In the genomic region with DNA sequence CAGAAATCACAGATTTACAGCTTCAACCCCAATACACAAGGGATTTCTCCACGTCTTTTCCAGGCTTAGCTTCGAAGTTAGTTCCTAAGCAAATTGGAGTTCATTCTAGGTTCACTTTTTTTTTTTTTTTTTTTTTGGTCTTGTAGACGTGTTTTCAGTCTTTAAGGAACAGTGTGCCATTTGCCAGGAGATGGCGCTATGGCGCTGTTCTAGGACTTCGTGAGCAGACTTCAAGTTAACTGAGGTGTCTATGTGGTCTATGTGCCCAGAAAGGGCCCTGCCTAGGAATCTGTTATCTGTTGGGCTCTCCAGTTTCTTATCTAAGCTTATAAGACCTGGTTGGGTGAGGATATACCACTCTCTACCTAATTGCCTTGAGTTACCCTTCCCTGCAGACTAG, we compare ENCODE assay signal across 9 mouse cellular contexts. TPM values are rescaled to one million over a fixed set of nuclear protein-coding genes. Genes with fewer than 3 reads are reported as not detected.
DNase-seq lines count a peak whose midpoint lies in the region; ATAC-seq and TF ChIP-seq lines count a peak whose summit lies in the region.
"Had no signal": no experiment of that assay in that cellular context is flagged by ENCODE, and none has a peak within 500 bp of the region (broad histone marks: within the 10 kb centered on the region; RNA-seq: fewer than 3 reads in every experiment).

No protein-coding gene starts in this region.

- intact Hi-C loops in gastrocnemius, adult 2 months (cut with DNase I): loop anchor here (1.0 to 5.0 kb wide), 3 partner anchors 40 to 301 kb away; partner anchors contain the start of gene Cyp27a1
- intact Hi-C loops in left cerebral cortex, postnatal 10 days (cut with DNase I): no loop called here

- no peaks in the 10 kb centered on the region for H3K36me3 ChIP-seq in kidney, adult 2 months (ENCODE audit: control insufficient read depth, insufficient read depth, low read length)
- no peaks in the 10 kb centered on the region for H3K36me3 ChIP-seq in kidney, embryonic 15.5 days

- no peak for ATAC-seq in kidney, embryonic 15.5 days (replicated peaks; ENCODE audit: low FRiP score)
- ATAC-seq in inflammation-experienced regulatory T-cells, adult 6 months: no peak

- H3K9me3 ChIP-seq in kidney, embryonic 15.5 days (replicated peaks): no peaks in the 10 kb centered on the region

- 2% methylated on average over 6 of the region's 6 CpGs for WGBS in kidney, adult 2 months
- WGBS in kidney, embryonic 15.5 days: 3% methylated on average over 6 of the region's 6 CpGs

- no peaks in the 10 kb centered on the region for H3K27me3 ChIP-seq in kidney, adult 2 months (replicated peaks; ENCODE audit: control insufficient read depth, insufficient read depth, low read length)
- peaks cover 65% of the 10 kb centered on the region for H3K27me3 ChIP-seq in kidney, embryonic 15.5 days

- DNase-seq in kidney, adult 2 months: peak; percentile 77
- peak; percentile 90 for DNase-seq in MN1 (ENCODE audit: low spot score)
- DNase-seq in c-Kit-positive CD71-negative TER-119-negative erythroid progenitor cells, embryonic 14.5 days (ENCODE audit: low read depth): peak; percentile 94
- DNase-seq in gastrocnemius, adult 2 months: peak; percentile 82
- peak; percentile 44 to 82 for DNase-seq in left cerebral cortex, postnatal 10 days (ENCODE audit: extremely low spot score in 1 of 2, low spot score in 2 of 2)
- DNase-seq in retina, postnatal 1 day: peak; percentile 87

- no peaks in the 10 kb centered on the region for H3K4me1 ChIP-seq in kidney, adult 2 months (ENCODE audit: control insufficient read depth, insufficient read depth, low read length)
- H3K4me1 ChIP-seq in kidney, embryonic 15.5 days: no peaks in the 10 kb centered on the region

- no peak overlapping the region for H3K4me3 ChIP-seq in kidney, adult 2 months (ENCODE audit: insufficient read depth, low read depth, low read length)
- no peak overlapping the region for H3K4me3 ChIP-seq in kidney, embryonic 15.5 days (replicated peaks)
- H3K4me3 ChIP-seq in gastrocnemius, adult 2 months: no peak overlapping the region

- H3K27ac ChIP-seq in kidney, adult 2 months (ENCODE audit: insufficient read depth, low read depth, low read length): no peak overlapping the region
- no peak overlapping the region for H3K27ac ChIP-seq in kidney, embryonic 15.5 days
- H3K27ac ChIP-seq in gastrocnemius, adult 2 months: no peak overlapping the region

- H3K4me2 ChIP-seq in kidney, embryonic 15.5 days: no peak overlapping the region

- H3K9ac ChIP-seq in kidney, embryonic 15.5 days: no peak overlapping the region

- TF ChIP-seq POLR2A in kidney, adult 2 months (IDR thresholded peaks at IDR 0.05; ENCODE audit: low read depth, low read length): no peak

- peak; percentile 68 for TF ChIP-seq CTCF in kidney, adult 2 months (conservative IDR thresholded peaks at IDR 0.05; ENCODE audit: insufficient read depth, insufficient read length, low read depth, low read length)
- peak; percentile 72 for TF ChIP-seq CTCF in gastrocnemius, adult 2 months (IDR thresholded peaks at IDR 0.05)

RNA-seq across cellular contexts. Expression of gene Wnt6, which starts 8.6 kb away (rescaled TPM):
- 0.27 and 0.48 TPM in 2 replicates for polyA plus RNA-seq in kidney, adult 2 months (2012; rRNA removed)
- 2.0 and 2.3 TPM in 2 replicates for polyA plus RNA-seq in kidney, embryonic 15.5 days (2015; fragmentation: Nextera tagmentation; extraction: Ambion mirVana)
- under 1 TPM; 0.39 to 0.77 TPM for total RNA-seq in gastrocnemius, adult 2 months (2021)
- total RNA-seq in left cerebral cortex, postnatal 10 days (2021): 1 to 10 TPM; 1.2 to 1.7 TPM
- not detected for polyA plus RNA-seq in inflammation-experienced regulatory T-cells, adult 6 months (2017; shearing (Covaris generic))

RNA-seq across cellular contexts. Expression of gene Prkag3, which starts 14.1 kb away (rescaled TPM):
- polyA plus RNA-seq in kidney, adult 2 months (2012; rRNA removed): 2.9 TPM in 2 replicates
- polyA plus RNA-seq in kidney, embryonic 15.5 days (2015; fragmentation: Nextera tagmentation; extraction: Ambion mirVana): 0.44 and 0.73 TPM in 2 replicates
- total RNA-seq in gastrocnemius, adult 2 months (2021): 100 to 1,000 TPM in 1 of 2 experiments, 10 to 100 TPM in 1; 61.6 to 111 TPM
- not detected for total RNA-seq in left cerebral cortex, postnatal 10 days (2021)
- polyA plus RNA-seq in inflammation-experienced regulatory T-cells, adult 6 months (2017; shearing (Covaris generic)): not detected

RNA-seq across cellular contexts. Expression of gene Wnt10a, which starts 28.2 kb away (rescaled TPM):
- 1.2 TPM in 2 replicates for polyA plus RNA-seq in kidney, adult 2 months (2012; rRNA removed)
- 0.43 and 0.89 TPM in 2 replicates for polyA plus RNA-seq in kidney, embryonic 15.5 days (2015; fragmentation: Nextera tagmentation; extraction: Ambion mirVana)
- under 1 TPM in 1 of 2 experiments, not detected in 1; 0.39 TPM for total RNA-seq in gastrocnemius, adult 2 months (2021)
- 1 to 10 TPM in 1 of 2 experiments, under 1 TPM in 1; 0.87 to 1.1 TPM for total RNA-seq in left cerebral cortex, postnatal 10 days (2021)
- polyA plus RNA-seq in inflammation-experienced regulatory T-cells, adult 6 months (2017; shearing (Covaris generic)): under 1 TPM in 1 of 3 experiments, not detected in 2; 0.19 TPM
- polyA plus RNA-seq: heart, embryonic 14.5 days had no signal

RNA-seq across cellular contexts. Expression of gene Cyp27a1, which starts 49.7 kb away (rescaled TPM):
- polyA plus RNA-seq in kidney, adult 2 months (2012; rRNA removed): 31.7 and 34.6 TPM in 2 replicates
- 7.2 and 7.6 TPM in 2 replicates for polyA plus RNA-seq in kidney, embryonic 15.5 days (2015; fragmentation: Nextera tagmentation; extraction: Ambion mirVana)
- 10 to 100 TPM; 37.7 to 75.4 TPM for total RNA-seq in gastrocnemius, adult 2 months (2021)
- total RNA-seq in left cerebral cortex, postnatal 10 days (2021): 1 to 10 TPM in 1 of 2 experiments, under 1 TPM in 1; 0.75 to 1.3 TPM
- polyA plus RNA-seq in inflammation-experienced regulatory T-cells, adult 6 months (2017; shearing (Covaris generic)): 1 to 10 TPM in 1 of 3 experiments, not detected in 2; 1.4 TPM
